Mouse (Mus musculus): ENCODE data around the gene Bcl7b.

Bcl7b gene

DNA sequence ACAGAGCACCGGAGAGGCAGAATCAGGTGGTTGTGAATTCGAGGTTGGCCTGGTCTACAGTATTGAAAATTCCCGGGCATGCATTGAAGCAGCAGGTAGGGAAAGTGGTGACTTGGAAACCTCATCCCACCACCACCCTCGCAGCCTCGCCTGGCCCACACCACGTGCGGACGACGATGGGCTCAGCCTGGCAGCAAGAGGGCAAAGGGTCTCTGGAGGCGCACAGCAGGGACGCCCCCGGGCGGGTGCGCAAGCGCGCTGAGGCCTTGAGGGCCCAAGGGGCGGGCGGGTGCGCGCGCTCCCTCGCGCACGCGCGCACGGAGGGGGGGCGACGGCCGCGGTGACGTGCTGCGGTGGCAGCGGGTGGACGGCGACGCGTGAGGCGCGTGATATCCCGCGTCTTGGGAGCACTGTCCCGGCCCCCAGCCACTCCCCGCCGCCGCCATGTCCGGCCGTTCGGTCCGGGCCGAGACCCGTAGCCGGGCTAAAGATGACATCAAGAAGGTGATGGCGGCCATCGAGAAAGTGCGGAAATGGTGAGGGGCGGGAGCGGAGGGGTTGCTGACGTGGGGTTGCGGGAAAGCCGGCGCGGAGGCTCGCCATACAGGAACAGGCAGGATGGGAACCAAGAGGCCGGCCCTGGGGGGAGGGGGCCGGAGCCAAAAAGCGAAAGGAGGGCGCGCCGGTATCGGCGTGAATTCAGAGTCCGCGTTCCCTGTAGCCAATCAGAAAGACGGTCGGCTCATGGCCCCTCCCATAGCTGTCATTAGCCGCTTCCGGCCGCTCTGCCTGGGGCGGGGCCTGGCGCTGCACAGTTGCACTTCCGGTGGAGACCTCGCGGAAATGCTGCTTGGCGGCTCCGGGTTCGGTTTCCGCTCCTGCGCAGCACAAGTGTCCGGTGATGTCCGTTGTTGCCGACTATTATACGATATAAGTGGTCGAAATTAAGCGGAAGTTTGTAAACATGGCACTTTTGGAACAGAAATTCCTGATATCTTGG lies at the start of gene Bcl7b:
Gene Bcl7b (plus strand): TSS at position 221 of the 1,000 bp plus-strand sequence.
- peak; percentile 98 for DNase-seq (ENCODE audit: low read depth, low spot score)

DNA sequence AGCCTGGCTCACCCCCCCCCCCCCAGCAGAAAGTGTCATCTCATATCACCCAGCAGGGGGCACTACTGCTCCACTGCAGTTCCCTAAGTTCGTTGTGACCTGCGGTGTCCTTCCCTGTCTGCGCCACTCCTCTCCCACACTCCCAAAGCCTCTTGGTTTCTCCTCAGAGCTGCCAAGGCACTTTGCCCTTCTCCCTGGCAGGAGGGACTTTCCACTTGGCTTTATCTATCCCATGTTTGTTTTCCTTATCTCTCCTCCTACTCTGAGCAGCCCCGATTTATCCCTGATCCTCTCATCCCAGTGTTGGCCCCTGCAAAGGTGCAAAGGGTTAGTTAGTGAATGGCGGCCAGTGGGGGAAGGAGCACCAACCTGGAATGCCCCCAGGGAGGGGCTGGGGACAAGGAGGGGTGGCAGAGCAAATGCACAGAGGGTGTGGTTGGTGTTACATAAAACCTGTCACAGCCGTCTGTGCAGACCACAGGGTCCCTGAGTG lies 49.4 kb upstream of the Bcl7b start:
- peak; percentile 83 for DNase-seq (ENCODE audit: low read depth, low spot score)

DNA sequence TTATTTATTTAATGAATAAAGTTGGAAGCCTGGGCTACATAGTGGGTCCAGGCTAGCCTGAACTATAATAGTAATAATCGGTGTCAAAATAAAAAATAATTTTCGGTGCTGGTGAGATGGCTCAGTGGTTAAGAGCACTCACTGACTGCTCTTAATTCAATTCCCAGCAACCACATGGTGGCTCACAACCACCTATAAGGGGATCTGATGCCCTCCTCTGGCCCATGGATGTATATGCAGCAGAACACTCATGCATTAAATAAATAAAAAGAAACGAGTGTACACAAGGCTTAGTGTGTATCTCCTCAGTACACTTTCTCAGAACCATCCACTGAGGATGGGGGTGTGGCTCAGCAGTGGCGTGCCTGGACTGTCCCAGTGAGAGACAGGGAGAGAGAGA lies 47.3 kb upstream of the Bcl7b start:
- DNase-seq (ENCODE audit: low read depth, low spot score), result peak; percentile 43

DNA sequence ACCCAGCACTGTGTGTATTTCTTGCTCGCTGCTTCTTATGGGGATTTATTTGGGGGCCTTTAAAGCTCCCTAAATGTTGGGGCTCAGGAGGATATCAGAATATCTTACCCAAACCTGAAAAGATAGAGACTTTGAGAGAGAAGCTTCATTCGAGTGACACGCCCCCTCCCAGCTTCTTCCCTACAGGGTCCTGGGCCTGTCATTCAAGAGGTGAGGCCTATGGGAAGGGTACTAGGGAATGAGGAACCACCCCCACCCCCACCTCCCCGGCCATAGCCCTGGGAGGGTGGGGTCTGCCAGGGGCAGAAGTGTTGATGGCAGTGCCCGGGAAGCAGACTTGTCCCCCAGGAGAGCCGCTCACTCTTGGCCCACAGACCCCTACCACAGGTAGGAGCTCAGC lies 42.0 kb upstream of the Bcl7b start:
- no peak for DNase-seq (ENCODE audit: low read depth, low spot score)

DNA sequence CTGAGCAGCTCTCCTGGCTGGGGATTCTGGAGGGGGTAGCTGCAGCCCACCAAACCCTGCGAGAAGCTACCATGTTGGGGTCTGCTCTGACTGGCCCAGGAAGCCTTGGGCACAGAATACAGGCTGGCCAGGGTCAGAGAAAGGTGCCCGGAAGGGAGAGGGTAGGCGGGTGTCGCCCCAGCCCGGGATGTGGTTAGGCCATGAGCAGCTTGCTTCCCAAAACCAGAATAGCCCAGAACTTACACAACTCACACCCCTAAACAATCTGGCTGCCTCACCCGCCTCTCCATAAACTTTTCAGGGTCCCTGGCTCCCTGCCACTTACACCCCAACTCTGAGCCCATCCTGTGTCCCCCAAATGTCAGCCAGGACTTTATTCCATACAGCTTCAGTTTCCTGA lies 40.4 kb upstream of the Bcl7b start:
- DNase-seq (ENCODE audit: low read depth, low spot score), result no peak

DNA sequence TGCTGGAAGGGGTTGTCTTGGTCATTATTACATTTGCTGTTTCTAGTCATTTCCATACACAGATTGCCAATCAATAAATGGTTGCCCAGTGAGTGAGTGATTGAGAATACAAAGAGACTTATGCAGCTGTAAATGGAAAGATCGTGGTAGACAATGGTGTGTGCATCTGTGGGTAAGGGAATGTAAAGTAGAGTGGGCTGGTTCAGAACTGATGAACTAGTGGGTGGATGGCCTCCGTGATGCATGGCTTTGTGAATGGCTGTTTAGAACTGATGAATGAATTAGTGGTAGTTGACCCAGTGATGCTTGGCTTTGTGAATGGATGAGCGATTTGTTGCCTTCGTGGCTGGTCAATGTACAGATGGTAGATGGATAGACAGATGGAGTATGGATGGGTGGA lies 38.3 kb upstream of the Bcl7b start:
- no peak for DNase-seq (ENCODE audit: low read depth, low spot score)

DNA sequence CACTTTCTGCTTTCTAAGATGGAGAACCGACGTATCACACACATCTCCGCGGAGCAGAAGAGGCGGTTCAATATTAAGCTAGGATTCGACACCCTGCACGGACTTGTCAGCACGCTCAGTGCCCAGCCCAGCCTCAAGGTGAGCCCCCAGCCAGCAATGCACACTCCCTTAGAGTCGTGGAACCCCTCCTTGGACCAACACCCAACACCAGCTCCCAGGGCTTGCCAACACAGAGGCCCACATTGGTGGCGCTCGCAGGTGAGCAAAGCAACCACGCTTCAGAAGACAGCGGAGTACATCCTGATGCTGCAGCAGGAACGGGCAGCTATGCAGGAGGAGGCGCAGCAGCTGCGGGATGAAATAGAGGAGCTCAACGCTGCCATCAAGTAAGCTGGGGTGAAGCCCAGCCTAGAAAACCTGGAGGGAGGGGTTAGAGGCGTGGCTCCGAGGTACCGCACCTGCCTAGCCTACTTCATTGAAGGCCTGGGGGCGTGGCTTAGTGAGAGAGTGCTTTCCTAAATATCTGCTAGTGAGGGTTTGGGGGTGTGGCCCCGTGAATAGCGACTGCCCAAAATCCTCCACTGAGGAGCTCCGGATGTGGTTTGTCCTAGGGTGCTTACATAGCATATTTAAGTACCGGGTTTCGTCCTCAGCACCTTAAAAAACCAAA lies 34.2 kb upstream of the Bcl7b start:
- peak; percentile 87 for DNase-seq (ENCODE audit: low read depth, low spot score)

DNA sequence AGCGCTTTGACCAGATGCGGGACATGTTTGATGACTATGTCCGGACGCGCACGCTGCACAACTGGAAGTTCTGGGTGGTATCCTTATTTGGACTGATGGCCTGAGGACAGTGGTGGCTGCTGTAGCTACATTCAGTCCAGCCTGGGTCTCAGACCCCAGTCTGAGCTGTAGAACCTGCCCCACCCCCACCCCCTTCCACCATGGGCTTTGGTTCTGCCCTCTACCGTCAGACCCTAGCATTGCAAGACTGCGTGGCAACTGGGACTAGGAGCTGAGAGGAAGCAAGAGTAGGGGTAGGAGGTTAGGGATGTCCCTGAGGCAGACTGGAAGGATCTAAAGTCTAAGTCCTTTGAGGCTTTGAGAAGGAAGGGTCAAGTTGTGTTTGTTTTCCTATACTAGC lies 33.5 kb upstream of the Bcl7b start:
- DNase-seq (ENCODE audit: low read depth, low spot score), result peak; percentile 69

DNA sequence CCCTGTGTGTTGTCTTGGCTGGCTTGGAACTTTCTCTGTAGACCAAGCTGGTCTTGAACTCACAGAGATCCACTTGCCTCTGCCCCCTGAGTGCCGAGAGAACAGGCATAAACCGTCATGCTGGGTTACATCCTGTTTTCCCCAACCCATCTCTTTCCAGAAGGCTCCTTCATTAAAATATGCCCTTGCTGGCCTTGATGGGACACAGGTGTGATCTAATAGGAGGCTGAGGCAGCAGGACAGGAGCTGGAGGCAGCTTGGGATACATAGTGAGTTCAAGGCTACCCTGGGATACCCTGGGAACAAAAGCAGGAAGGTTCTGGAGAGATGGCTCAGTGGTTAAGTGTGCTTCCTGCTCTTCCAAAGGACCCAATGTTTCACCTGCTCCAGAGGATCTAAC lies 28.2 kb upstream of the Bcl7b start:
- DNase-seq (ENCODE audit: low read depth, low spot score), result no peak

DNA sequence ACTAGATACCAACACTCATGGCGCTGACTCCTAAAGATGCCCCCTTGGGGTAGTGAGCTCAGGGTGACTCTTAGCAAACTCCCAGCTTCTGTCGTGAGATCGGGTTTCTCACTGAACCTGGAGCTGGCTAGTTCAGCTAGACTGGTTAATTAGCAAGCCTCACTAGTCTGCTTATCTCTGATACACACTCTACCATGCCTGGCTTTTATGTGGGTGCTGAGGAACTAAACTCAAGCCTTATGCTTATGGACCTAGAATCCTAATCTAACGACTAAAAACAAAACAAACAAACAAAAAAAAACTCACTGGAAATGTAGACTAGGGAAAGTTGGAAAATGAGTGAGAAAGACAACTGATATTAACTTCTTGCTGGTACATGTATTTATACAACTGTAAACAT lies 23.6 kb upstream of the Bcl7b start:
- DNase-seq (ENCODE audit: low read depth, low spot score), result no peak

DNA sequence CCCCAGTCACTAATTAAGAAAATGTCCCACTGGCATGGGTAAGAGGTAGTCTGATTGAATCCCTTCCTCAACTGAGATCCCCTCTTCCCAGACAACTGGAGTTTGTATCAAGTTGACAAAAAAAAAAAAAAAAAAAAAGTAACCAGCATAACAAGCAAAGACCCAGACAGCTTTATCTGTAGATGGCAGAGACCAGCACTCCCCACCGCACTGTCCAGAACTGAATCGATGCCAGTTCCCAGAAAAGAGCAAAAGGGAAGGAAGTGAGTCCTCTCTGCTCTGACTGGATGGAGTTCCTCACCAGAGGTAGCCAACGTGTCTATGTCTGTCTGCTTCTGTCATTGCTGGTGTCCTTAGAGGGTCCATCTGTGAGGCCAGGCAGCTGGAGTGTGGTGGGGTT lies 22.6 kb upstream of the Bcl7b start:
- no peak for DNase-seq (ENCODE audit: low read depth, low spot score)

DNA sequence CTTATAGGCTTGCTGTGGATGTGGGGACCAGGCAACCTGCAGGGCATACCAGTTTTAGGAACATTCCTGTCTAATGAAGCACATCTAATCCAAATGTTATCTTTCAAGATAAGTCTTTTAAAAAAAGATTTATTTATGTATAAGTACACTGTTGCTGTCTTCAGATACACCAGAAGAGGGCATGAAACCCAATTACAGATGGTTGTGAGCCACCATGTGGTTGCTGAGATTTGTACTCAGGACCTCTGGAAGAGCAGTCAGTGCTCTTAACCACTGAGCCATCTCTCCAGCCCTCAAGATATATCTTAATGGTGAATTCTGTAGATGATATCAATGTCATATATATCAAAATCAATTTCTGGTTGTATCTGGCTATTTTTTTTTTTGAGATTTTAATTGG lies 22.1 kb upstream of the Bcl7b start:
- DNase-seq (ENCODE audit: low read depth, low spot score), result no peak

DNA sequence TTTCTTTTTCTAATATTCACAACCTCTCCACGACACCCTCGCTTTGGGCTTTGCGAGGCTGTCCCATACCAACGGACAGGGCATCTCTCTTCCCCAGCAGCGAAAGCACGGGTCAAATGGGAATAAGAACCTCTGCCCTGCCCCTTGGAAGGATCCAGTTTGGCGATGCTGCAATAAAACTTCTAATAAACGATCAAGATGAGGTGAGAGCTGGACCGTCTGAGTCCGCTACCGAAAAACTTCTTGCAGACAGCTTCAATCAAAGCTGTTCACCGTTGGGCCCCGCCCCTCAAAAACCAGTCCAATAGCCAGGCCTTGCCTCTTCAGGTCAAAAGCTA lies 19.4 kb upstream of the Bcl7b start:
- no peak for DNase-seq (ENCODE audit: low read depth, low spot score)

DNA sequence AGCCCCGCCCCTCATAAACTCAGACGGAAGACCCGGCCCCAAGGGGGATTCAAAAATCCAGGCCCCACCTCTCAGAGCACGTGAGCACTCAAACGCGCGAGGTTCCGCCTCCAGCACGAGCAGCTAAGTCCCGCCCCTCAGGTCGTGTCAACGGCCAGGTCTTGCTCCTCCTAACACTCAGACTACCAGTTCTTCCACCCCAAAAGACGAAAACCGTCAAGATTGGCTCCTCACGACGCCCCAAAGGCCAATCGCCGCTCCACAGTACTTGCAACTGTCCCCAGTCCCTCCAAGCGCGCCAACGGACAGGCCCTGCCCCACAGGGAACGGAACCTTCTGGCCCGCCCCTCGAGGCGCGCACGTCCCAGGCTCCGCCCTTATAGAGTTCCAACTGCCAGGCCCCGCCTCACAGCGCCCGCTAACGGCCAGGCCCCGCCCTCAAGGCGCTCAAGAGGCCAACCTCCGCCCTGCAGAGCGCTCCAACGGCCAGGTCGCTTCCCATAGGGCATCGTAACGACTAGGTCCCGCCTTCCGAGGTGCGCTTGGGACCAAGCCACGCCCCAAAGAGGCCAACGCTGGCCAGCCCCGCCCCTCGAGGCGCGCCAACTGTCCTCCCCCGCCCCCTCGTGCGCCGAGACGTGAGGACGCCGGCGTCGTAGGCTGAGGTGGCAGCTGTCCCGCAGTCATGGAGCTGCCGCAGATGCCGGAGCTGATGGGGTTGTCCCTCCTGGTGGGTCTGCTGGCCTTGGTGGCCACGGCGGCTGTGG lies 18.8 kb upstream of the Bcl7b start, which contains the start of gene Tbl2:
Gene Tbl2 (plus strand): TSS at position 605 of the 767 bp plus-strand sequence.
- peak; percentile 100 for DNase-seq (ENCODE audit: low read depth, low spot score)

DNA sequence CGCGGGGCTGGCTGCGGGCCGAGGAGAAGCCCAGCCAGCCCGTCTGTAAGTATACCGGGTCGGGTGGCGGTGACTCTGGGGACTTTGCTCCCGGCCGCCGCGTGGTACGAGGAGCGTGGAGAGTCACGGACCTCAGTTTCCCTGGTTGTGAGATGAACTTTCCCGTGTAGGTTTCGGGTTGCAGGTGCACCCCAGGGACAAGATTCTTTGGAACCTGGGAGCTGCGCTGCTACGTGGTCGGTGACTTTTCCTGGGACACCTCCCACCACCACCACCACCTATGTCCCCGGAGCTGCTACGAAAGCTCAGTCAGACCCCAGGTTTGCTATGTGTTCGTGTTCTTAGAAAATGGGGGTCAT lies 18.3 kb upstream of the Bcl7b start:
- DNase-seq (ENCODE audit: low read depth, low spot score), result no peak

DNA sequence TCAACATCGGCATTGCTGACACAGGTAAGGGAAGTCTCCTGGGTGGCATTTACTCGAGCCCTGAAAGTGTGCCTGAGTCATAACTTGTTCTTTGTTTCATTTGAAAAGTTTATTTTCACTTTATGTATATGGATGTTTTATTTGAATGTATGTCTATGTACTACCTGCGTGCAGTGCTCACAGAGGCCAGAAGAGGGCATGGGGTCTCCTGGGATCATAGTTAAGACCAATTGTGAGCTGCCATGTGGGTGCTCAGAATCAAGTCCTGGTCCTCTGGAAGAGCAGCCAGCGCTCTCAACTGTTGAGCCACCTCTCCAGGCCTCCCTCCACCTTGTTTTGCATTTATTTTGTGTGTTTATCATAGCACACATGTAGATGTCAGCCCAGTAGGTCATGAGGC lies 11.6 kb upstream of the Bcl7b start:
- DNase-seq (ENCODE audit: low read depth, low spot score), result peak; percentile 31

DNA sequence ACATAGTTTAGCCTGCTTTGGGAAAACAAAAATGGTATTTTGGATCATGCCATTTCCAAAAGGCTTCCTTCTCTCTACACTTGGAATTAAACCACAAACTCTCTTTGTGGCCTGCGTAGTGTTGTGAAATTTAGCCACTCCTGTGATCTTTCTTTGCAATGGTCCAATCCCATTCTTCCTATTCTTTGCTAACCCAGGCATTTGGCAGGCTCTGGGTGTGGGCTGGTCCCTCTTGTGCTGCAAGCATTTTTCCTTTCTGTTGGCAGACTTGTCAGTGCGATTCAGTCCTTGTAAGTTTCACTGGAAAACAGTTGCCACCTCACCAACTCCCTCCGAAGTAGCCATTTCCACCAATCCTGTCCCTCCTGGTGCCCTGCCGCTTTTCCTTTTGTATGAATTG lies 6.9 kb upstream of the Bcl7b start:
- no peak for DNase-seq (ENCODE audit: low read depth, low spot score)

DNA sequence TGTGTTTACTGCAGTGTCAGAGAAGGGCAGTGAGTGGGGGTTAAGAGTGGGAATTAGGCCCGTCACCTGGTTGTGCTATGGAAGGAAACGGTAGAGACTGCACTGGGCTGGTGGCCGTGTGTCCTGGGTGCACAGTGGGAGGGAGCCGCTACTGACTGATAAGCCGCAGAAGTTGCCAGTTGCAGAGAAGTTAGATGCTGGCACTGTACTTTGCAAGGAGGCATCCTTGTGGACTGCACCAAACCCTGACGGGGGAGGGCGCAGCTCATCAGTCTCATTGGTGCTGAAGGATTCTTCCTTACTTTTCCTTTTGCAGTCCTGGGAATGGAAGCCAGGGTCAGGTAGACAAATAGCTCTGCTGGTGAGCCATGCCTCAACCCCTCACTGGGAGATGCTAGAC lies 6.4 kb upstream of the Bcl7b start:
- DNase-seq (ENCODE audit: low read depth, low spot score), result no peak

DNA sequence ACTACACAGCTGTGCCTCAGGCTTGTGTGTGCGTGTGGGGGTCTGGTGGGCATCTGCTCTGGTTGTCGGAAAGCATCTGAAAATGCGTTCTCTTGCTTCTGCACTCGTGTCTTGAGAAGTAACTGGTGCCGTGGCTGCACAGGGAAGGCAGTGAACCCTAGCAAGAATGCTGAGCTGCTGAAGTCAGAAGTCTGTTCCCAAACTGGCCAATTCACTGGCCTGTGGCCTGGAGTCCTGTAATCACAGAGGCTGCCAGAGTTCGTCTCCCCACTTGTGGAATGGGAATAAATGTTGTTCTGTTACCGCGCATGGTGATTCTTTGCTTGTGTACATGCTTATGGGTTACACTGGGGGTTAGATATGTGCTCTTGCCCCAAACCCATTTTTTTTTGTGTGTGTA lies 5.7 kb upstream of the Bcl7b start:
- DNase-seq (ENCODE audit: low read depth, low spot score), result no peak

DNA sequence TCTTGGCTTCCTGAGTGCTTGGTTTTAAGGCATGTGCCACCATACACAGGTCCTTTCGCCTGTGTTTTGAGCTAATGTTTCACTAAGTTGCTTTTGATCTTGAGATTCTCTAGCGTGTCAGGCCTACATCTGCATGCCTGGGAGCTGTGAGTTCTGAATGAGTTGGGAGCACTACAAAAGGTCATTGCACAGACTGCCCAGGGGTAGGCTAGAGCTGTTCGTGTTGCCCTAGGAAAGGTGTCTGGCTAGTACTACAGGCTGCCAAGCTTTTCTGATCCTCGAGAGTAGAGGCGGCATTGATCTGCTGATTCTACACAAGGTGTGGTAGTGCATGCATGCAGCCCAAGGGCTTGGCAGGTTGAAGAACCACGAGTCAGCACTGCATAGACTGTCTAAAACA lies 5.3 kb upstream of the Bcl7b start:
- no peak for DNase-seq (ENCODE audit: low read depth, low spot score)

DNA sequence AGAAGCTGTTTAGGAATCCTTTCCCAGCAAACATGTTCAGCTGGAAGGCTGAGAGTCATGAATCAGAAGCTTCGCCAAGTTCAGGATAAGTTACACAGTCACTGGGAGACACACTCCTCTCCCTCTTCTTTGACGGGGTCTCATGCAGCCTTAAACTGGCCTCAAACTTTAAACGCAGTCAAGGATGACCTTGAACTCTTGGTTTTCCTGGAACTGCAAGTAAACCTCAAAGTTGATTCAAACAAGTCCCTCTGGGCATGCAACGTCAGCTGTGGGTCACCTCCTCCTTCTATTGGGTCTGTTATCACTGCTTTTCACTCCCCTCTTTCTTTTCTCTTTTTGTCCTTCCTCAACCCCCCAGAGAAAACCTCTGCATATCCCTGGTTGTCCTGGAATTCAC lies 1.2 kb upstream of the Bcl7b start:
- DNase-seq (ENCODE audit: low read depth, low spot score), result no peak

DNA sequence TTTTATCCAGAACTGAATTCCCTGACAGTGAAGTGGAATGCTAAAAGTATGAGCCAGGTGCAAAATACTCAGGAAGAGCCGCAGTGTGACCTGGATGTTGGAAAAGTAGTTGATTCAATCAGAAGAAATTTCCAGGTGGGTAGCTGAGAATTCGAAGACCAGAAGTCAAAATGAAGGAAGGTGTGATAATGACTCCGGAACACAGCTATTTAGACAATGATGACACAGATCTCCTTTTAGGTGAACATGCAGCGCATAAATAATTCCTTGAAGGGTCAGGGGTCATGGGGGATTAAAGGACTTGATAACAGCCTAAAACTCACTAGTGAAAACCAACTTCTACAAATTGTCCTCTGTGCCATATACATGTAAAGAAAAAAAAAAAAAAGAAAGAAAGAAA lies 614 bp upstream of the Bcl7b start:
- no peak for DNase-seq (ENCODE audit: low read depth, low spot score)

All from CD4-positive, CD25-positive, alpha-beta regulatory T cell, adult 2 months (primary cell).